Mouse (Mus musculus): Measurements from ENCODE around the gene Senp2. TPM values are rescaled to one million over a fixed set of nuclear protein-coding genes. Genes with fewer than 3 reads are reported as not detected.

Senp2 gene
- polyA plus RNA-seq, 1 experiment from 2014 or later = 48.1 TPM

DNA sequence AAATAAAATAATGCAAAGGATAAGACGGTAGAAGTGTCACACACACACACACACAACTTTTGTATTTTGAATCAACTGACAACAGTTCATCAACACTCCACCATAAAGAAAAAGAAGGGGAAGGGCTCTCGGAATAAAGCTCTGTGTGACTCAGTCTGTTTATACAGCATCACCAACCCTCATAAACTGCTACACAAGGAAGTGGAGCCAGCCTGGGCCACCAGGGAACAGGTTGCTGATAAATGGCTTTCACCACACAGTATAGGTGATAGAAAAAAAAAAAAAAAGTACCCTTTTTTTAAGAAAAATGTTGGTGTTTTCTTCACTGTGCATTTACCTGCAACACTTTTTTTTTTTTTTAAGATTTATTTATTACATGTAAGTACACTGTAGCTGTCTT is 17.5 kb upstream of the Senp2 start:
- WGBS = 92% methylated on average over 2 of the region's 2 CpGs
- no peaks in the 10 kb centered on the region for H3K9me3 ChIP-seq
- no peaks in the 10 kb centered on the region for H3K36me3 ChIP-seq
- H3K9ac ChIP-seq (replicated peaks) = no peak overlapping the region
- no peak for ATAC-seq
- no peak overlapping the region for H3K4me3 ChIP-seq (replicated peaks)
- no peak overlapping the region for H3K27ac ChIP-seq
- H3K27me3 ChIP-seq = 0 out of 2 replicates have a peak, but pooled peaks cover 7% of the 10 kb centered on the region
- H3K4me1 ChIP-seq (replicated peaks) = peaks cover 7% of the 10 kb centered on the region
- H3K4me2 ChIP-seq (replicated peaks) = no peak overlapping the region

GRCm38 (mm10) chr16:21995304-21995703 is 14.0 kb upstream of the Senp2 start, which contains the start of gene Liph:
Gene Liph (minus strand): TSS chr16:21995663.
- 6% methylated on average over 16 of the region's 16 CpGs for WGBS
- no peaks in the 10 kb centered on the region for H3K9me3 ChIP-seq
- ATAC-seq = no peak

DNA sequence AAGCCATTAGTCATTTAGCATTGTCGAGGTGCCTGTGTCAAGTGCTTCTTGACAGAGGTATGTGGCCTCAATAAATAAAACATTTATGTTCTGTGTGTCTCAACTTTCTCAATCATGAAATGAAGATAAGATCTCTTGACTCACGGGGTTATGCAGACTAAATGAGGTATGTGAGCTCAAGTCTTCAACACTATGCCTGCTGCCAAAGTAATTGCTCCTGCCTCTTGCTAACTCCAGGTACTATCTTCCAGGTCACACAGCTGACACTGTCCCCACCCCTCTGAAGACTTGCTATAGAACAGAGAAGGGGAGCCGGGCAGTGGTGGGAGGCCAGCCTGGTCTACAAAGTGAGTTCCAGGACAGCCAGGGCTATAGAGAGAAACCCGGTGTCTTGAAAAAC is 12.9 kb upstream of the Senp2 start:
- H3K4me1 ChIP-seq (replicated peaks) = peaks cover 7% of the 10 kb centered on the region
- no peak overlapping the region for H3K4me3 ChIP-seq (replicated peaks)
- no peak for ATAC-seq
- no peaks in the 10 kb centered on the region for H3K9me3 ChIP-seq
- H3K27ac ChIP-seq = no peak overlapping the region
- no peaks in the 10 kb centered on the region for H3K36me3 ChIP-seq
- H3K4me2 ChIP-seq (replicated peaks) = no peak overlapping the region
- no peak overlapping the region for H3K9ac ChIP-seq (replicated peaks)
- WGBS = 77% methylated on average over 4 of the region's 4 CpGs
- 0 out of 2 replicates have a peak, but pooled peaks cover 7% of the 10 kb centered on the region for H3K27me3 ChIP-seq

More at GRCm38 (mm10) chr16:21995304-21995703, 14.0 kb upstream of the Senp2 start, which contains the start of gene Liph:
- H3K27me3 ChIP-seq = 0 out of 2 replicates have a peak, but pooled peaks cover 7% of the 10 kb centered on the region
- no peak within 1 kb of the TSS for H3K9ac ChIP-seq (replicated peaks)
- peak within 1 kb of the TSS; percentile 56 for H3K4me2 ChIP-seq (replicated peaks)
- peak within 1 kb of the TSS; percentile 23 for H3K4me3 ChIP-seq (replicated peaks)
- no peak within 1 kb of the TSS for H3K27ac ChIP-seq
- H3K4me1 ChIP-seq (replicated peaks) = peaks cover 7% of the 10 kb centered on the region
- no peaks in the 10 kb centered on the region for H3K36me3 ChIP-seq

DNA sequence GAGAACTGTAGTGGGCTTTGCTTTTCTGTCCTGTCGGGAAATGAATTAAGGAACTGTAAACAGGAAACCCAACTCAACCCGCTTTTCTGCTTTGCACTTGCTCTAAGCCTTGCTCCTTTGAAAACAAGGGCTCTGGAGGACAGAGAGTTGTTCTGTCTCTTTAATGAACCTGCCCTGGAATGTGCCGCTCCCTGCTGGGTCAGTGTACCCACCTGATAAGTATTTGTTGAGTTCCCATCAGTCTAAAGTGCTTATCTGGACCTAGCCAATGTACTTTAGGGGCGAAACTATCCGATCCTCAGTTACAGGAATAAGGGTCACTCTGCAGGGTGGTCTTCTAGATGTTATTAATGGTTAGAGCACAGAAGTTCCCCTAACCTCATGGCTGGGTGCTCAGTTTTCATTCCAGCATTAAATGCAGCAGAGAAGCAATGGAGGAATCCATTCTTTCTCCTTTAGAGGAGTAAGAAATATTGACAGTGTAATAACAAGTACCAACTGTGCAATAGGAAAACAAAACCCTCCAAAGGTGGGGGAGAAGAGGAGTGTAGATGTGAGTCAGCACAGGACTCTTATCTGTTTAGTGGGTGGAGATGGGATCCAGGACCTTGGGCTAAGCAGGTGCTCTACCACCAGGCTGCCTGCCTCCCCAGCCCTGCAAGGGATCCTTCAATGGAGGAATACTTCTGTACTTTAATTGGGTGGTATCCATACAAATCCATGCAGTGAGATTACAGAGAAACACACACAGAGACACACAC is 12.2 kb upstream of the Senp2 start:
- 0 out of 2 replicates have a peak, but pooled peaks cover 7% of the 10 kb centered on the region for H3K27me3 ChIP-seq
- no peaks in the 10 kb centered on the region for H3K36me3 ChIP-seq
- no peak overlapping the region for H3K27ac ChIP-seq
- WGBS = 64% methylated on average over 5 of the region's 5 CpGs
- no peak overlapping the region for H3K9ac ChIP-seq (replicated peaks)
- no peaks in the 10 kb centered on the region for H3K9me3 ChIP-seq
- no peak overlapping the region for H3K4me3 ChIP-seq (replicated peaks)
- H3K4me1 ChIP-seq (replicated peaks) = peaks cover 7% of the 10 kb centered on the region
- ATAC-seq = no peak
- H3K4me2 ChIP-seq (replicated peaks) = no peak overlapping the region

DNA sequence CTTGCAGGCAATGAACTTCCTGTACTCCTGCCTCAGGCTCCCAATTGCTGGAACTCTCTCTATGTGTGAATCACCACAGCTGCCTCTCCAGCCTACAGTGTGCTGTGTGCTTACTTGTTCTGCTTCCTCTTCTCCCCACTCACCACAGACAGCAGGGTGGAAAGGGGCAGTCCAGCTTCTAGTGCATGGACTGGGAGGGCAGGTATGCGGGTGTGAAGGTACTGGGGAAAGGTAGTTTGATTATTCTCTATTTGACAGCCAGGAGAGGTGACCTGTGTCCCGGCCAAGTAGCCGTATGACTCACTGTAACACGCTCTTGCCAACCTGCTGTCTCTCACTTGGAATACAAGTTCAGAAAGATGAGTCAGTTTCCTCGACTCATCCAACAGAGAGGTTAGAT is 11.2 kb upstream of the Senp2 start:
- Histone ChIP-seq H3K4me1 (replicated peaks) (peaks cover 7% of the 10 kb centered on the region), H3K9ac (replicated peaks) (no peak overlapping the region), H3K27me3 (0 out of 2 replicates have a peak, but pooled peaks cover 7% of the 10 kb centered on the region), H3K27ac (no peak overlapping the region), H3K9me3 (no peaks in the 10 kb centered on the region), H3K36me3 (no peaks in the 10 kb centered on the region), H3K4me2 (replicated peaks) (no peak overlapping the region), H3K4me3 (replicated peaks) (no peak overlapping the region)
- 88% methylated on average over 5 of the region's 5 CpGs for WGBS
- no peak for ATAC-seq

DNA sequence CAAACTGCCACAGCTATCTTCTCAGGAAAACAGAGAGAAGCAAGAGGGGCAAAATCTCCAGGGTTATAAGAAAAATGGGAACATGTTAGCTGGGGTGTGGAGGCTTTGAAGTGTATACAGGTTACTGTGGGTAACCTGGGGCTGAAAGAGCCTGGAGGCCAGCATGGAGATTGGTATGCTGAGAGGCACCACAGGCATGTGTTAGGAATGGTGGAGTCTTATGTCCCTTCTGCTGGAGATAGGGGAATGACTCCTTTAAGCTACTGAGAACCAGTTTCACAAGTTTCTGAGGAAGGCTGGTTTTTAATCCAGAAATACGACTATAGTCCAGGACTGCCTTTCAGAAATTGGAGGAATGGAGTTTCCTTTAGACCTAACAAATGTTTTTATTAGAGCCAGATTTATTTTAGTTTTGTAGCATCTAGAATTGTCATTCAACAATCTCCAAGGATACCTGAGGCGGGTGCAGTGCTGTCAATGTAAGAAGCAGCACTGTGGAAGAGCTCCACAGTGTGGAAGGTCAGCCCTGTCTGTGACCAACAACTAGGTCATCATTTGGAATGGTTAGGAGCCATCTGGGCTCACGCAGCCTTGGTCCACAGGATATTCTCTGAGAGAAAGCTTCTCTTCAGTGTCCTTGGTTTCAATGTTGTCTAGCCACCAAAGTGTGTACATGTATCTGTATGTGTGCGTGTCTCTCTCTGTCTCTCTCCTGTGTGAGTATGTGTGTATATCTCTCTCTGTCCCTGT is 9.2 kb upstream of the Senp2 start:
- Histone ChIP-seq H3K27me3 (0 out of 2 replicates have a peak, but pooled peaks cover 7% of the 10 kb centered on the region), H3K9ac (replicated peaks) (no peak overlapping the region), H3K9me3 (no peaks in the 10 kb centered on the region), H3K4me2 (replicated peaks) (no peak overlapping the region), H3K4me1 (replicated peaks) (peaks cover 6% of the 10 kb centered on the region), H3K27ac (no peak overlapping the region), H3K36me3 (no peaks in the 10 kb centered on the region), H3K4me3 (replicated peaks) (no peak overlapping the region)
- 88% methylated on average over 4 of the region's 4 CpGs for WGBS
- ATAC-seq = no peak

DNA sequence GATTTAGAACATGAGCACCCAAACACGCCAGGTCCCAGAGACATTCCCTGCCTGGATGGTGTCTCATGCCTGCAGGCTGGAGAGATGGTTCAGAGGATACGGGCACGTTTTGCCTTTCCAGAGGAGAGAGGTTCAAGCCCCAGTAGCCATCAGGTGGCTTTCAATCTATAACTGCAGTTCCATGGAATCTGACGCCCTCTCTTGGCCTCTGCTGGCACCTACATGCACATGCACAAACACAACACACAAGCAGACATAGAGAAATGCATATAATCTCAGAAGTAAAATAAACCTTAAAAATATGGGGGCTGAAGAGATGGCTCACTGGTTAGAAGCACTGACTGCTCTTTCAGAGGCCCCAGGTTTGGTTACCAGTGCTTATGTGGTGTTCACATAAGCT is 8.1 kb upstream of the Senp2 start:
- no peaks in the 10 kb centered on the region for H3K36me3 ChIP-seq
- H3K4me2 ChIP-seq (replicated peaks) = no peak overlapping the region
- no peaks in the 10 kb centered on the region for H3K9me3 ChIP-seq
- H3K27ac ChIP-seq = no peak overlapping the region
- no peak overlapping the region for H3K9ac ChIP-seq (replicated peaks)
- H3K27me3 ChIP-seq = 0 out of 2 replicates have a peak, but pooled peaks cover 2% of the 10 kb centered on the region
- no peak overlapping the region for H3K4me3 ChIP-seq (replicated peaks)
- 53% methylated on average over 4 of the region's 4 CpGs for WGBS
- ATAC-seq = no peak
- no peaks in the 10 kb centered on the region for H3K4me1 ChIP-seq (replicated peaks)

GRCm38 (mm10) chr16:22001606-22002005 is 7.7 kb upstream of the Senp2 start:
- ATAC-seq = no peak
- Histone ChIP-seq H3K4me2 (replicated peaks) (no peak overlapping the region), H3K27me3 (no peaks in the 10 kb centered on the region), H3K9me3 (no peaks in the 10 kb centered on the region), H3K27ac (no peak overlapping the region), H3K4me1 (replicated peaks) (no peaks in the 10 kb centered on the region), H3K9ac (replicated peaks) (no peak overlapping the region), H3K36me3 (no peaks in the 10 kb centered on the region), H3K4me3 (replicated peaks) (no peak overlapping the region)
- 77% methylated on average over 3 of the region's 3 CpGs for WGBS

DNA sequence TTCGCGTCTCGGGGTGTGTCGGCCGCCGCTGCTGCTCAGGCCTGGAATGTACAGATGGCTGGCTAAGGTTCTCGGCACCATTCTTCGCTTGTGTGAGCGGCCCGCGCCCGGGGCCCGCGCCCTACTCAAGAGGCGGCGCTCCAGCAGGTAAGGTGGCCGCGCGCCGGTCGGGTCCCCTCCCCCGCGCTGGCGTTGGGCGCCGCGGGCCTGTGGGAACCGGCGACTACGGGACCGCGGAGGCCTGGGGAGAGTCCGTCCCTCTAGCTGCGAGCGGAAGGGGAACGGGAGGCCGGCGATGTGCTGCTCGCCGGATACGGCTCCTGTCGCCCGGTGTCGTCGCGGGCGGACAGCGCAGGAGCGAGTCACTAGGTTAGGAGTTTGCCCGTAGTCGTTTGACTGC is 312 bp downstream of the Senp2 start:
- peak overlapping the region; percentile 91 for H3K9ac ChIP-seq (replicated peaks)
- WGBS = under 1% methylated on average over 49 of the region's 51 CpGs
- 0 out of 2 replicates have a peak, but pooled peaks cover 3% of the 10 kb centered on the region for H3K36me3 ChIP-seq
- peak overlapping the region; percentile 96 for H3K4me3 ChIP-seq (replicated peaks)
- ATAC-seq = peak; percentile 84
- peaks cover 18% of the 10 kb centered on the region for H3K4me1 ChIP-seq (replicated peaks)
- no peaks in the 10 kb centered on the region for H3K27me3 ChIP-seq
- peak overlapping the region; percentile 77 for H3K27ac ChIP-seq
- peak overlapping the region; percentile 77 for H3K4me2 ChIP-seq (replicated peaks)
- no peaks in the 10 kb centered on the region for H3K9me3 ChIP-seq

DNA sequence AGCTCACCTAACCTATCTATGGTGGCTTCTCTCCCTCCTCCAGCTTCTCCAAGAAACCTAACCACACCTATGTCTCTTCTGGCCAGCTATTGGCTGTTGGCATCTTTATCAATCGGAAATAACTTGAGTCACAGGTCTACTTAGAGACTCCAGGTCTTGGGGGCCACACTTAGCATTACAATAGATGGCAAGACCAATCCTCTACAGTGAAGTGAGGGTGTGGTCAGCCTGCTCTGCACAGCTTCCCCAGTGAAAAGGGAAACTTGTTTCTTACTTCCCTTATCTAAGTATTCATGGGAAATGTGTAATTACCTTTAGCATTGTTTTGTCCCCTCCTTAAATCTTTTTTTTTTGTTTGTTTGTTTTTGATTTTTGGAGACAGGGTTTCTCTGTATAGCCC is 6.3 kb downstream of the Senp2 start:
- no peaks in the 10 kb centered on the region for H3K27me3 ChIP-seq
- no peak overlapping the region for H3K4me3 ChIP-seq (replicated peaks)
- peaks cover 50% of the 10 kb centered on the region for H3K36me3 ChIP-seq
- no peak overlapping the region for H3K9ac ChIP-seq (replicated peaks)
- H3K4me1 ChIP-seq (replicated peaks) = peaks cover 7% of the 10 kb centered on the region
- no peaks in the 10 kb centered on the region for H3K9me3 ChIP-seq
- 87% methylated on average over 1 of the region's 1 CpGs for WGBS
- no peak overlapping the region for H3K4me2 ChIP-seq (replicated peaks)
- no peak for ATAC-seq
- no peak overlapping the region for H3K27ac ChIP-seq

DNA sequence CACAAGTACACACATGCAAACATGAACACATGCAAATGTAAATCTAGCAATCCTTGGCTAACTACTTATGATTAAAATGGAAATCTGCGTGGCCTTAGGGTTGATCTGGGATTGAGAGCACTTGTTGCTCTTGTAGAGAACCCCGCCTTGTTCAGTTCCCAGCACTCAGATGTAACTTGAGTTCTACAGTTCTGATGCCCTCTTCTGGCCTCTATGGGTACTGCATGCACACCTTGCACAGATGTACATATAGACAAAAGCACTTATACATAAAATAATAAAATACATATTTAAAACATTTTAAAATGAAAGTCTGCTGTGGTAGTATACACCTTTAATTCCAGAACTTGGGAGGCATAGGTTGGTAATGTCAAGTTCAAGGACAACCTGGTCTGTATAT is 12.8 kb downstream of the Senp2 start:
- H3K27ac ChIP-seq = no peak overlapping the region
- H3K4me2 ChIP-seq (replicated peaks) = no peak overlapping the region
- H3K36me3 ChIP-seq = peaks cover 78% of the 10 kb centered on the region
- H3K4me1 ChIP-seq (replicated peaks) = no peaks in the 10 kb centered on the region
- no peaks in the 10 kb centered on the region for H3K27me3 ChIP-seq
- 0 out of 2 replicates have a peak, but pooled peaks cover 6% of the 10 kb centered on the region for H3K9me3 ChIP-seq
- H3K9ac ChIP-seq (replicated peaks) = no peak overlapping the region
- no peak for ATAC-seq
- 97% methylated on average over 2 of the region's 2 CpGs for WGBS
- no peak overlapping the region for H3K4me3 ChIP-seq (replicated peaks)

GRCm38 (mm10) chr16:22027474-22027873 is 18.2 kb downstream of the Senp2 start:
- Histone ChIP-seq H3K36me3 (peaks cover 83% of the 10 kb centered on the region), H3K9ac (replicated peaks) (no peak overlapping the region), H3K27ac (no peak overlapping the region), H3K4me3 (replicated peaks) (no peak overlapping the region), H3K27me3 (no peaks in the 10 kb centered on the region), H3K4me1 (replicated peaks) (no peaks in the 10 kb centered on the region), H3K9me3 (no peaks in the 10 kb centered on the region), H3K4me2 (replicated peaks) (no peak overlapping the region)
- 98% methylated on average over 5 of the region's 5 CpGs for WGBS
- no peak for ATAC-seq

Data from midbrain, embryonic 13.5 days (tissue).